Mouse (Mus musculus) heart, postnatal 4 days (tissue): ENCODE results near the gene Ctxn1. TPM values are rescaled to one million over a fixed set of nuclear protein-coding genes. Genes with fewer than 3 reads are reported as not detected.
"Not testable (repeated sequence)": the region's sequence is repeated elsewhere in the genome, so short reads cannot be mapped to it uniquely, and the experiment has no call there.

ENCODE experiments used
- DNase-seq: peaks from one replicate; pipeline ENCODE4 v3.0.0; 2021
- total RNA-seq, 2 experiments: library from RNA; stranded (reverse); gene quantifications; 2 replicates each; pipeline ENCODE4 v1.2.3; 2021

Ctxn1 gene
- 10 to 100 TPM in 1 of 2 experiments, 1 to 10 TPM in 1; 9.6 to 10.1 TPM for total RNA-seq

- peak; percentile 97 for DNase-seq
Observed at GRCm38 (mm10) chr8:4259125-4259804, at the start of gene Ctxn1. Ctxn1 (minus strand) TSS chr8:4259274.

- no peak for DNase-seq
Observed at GRCm38 (mm10) chr8:4305838-4306237, 46.8 kb upstream of the Ctxn1 start.

GRCm38 (mm10) chr8:4304124-4304547, 45.1 kb upstream of the Ctxn1 start:
- no peak for DNase-seq

GRCm38 (mm10) chr8:4297822-4298221, 38.7 kb upstream of the Ctxn1 start:
- DNase-seq, result no peak

GRCm38 (mm10) chr8:4292738-4293137, 33.7 kb upstream of the Ctxn1 start:
- no peak for DNase-seq

GRCm38 (mm10) chr8:4276111-4276465, 17.0 kb upstream of the Ctxn1 start:
- DNase-seq, result no peak

GRCm38 (mm10) chr8:4275275-4276110, 16.4 kb upstream of the Ctxn1 start, which contains the start of gene Timm44:
Timm44 (minus strand) TSS chr8:4275913.
- peak; percentile 95 for DNase-seq

GRCm38 (mm10) chr8:4269609-4270008, 10.5 kb upstream of the Ctxn1 start:
- no peak for DNase-seq

- peak; percentile 47 for DNase-seq
Observed at GRCm38 (mm10) chr8:4267627-4268026, 8.6 kb upstream of the Ctxn1 start.

- no peak for DNase-seq
Observed at GRCm38 (mm10) chr8:4265160-4265914, 6.3 kb upstream of the Ctxn1 start.

- no peak for DNase-seq
Observed at GRCm38 (mm10) chr8:4263105-4263791, 4.2 kb upstream of the Ctxn1 start.

- DNase-seq, result no peak
Observed at GRCm38 (mm10) chr8:4259805-4260170, 714 bp upstream of the Ctxn1 start.

GRCm38 (mm10) chr8:4258678-4259077, 396 bp downstream of the Ctxn1 start:
- DNase-seq, result no peak

- DNase-seq, result peak; percentile 87
Observed at GRCm38 (mm10) chr8:4258233-4258632, 841 bp downstream of the Ctxn1 start.

GRCm38 (mm10) chr8:4257350-4257749, 1.7 kb downstream of the Ctxn1 start:
- no peak for DNase-seq

- no peak for DNase-seq
Observed at GRCm38 (mm10) chr8:4256911-4257310, 2.2 kb downstream of the Ctxn1 start.

GRCm38 (mm10) chr8:4255471-4255870, 3.6 kb downstream of the Ctxn1 start:
- not testable (repeated sequence) for DNase-seq

GRCm38 (mm10) chr8:4254001-4254400, 5.1 kb downstream of the Ctxn1 start:
- peak; percentile 77 for DNase-seq

GRCm38 (mm10) chr8:4252934-4253841, 5.9 kb downstream of the Ctxn1 start, which contains the start of gene Snapc2:
Snapc2 (plus strand) TSS chr8:4253080.
- DNase-seq, result peak; percentile 96

GRCm38 (mm10) chr8:4252116-4252760, 6.8 kb downstream of the Ctxn1 start:
- DNase-seq, result no peak
